Mouse (Mus musculus) heart, embryonic 15.5 days (tissue): Measurements from ENCODE around the gene Snapc4. TPM values are rescaled to one million over a fixed set of nuclear protein-coding genes. Genes with fewer than 3 reads are reported as not detected.
A peak's percentile ranks its signal among the peaks of the same experiment; 100 is the strongest.

Experiments
- ATAC-seq: fragments of 200-750 bp; cut with Nextera tagmentation; replicated peaks from 2 replicates; pipeline ENCODE4 v1.8.0; 2017; ENCODE audit warnings: low read depth, moderate TSS enrichment; ENCODE audit not compliant: insufficient number of reproducible peaks, insufficient read depth, low FRiP score
- H3K27ac ChIP-seq: fragments of 300-500 bp; sonication (generic); 2 replicates; pipeline ENCODE4 v1.5.1; 2015; ENCODE audit warnings: mild to moderate bottlenecking, inconsistent platforms
- H3K27me3 ChIP-seq: fragments of 300-500 bp; sonication (generic); 2 replicates; pipeline ENCODE4 v1.6.1; 2015; ENCODE audit warnings: inconsistent platforms
- H3K36me3 ChIP-seq: fragments of 300-500 bp; sonication (generic); 2 replicates; pipeline ENCODE4 v1.6.1; 2015; ENCODE audit warnings: mild to moderate bottlenecking, inconsistent platforms
- H3K4me1 ChIP-seq: fragments of 300-500 bp; sonication (generic); replicated peaks from 2 replicates; pipeline ENCODE4 v1.6.1; 2015; ENCODE audit warnings: inconsistent platforms
- H3K4me2 ChIP-seq: fragments of 300-500 bp; sonication (generic); 2 replicates; pipeline ENCODE4 v1.6.1; 2015; ENCODE audit warnings: inconsistent platforms, mild to moderate bottlenecking, moderate library complexity
- H3K4me3 ChIP-seq: fragments of 300-500 bp; sonication (generic); 2 replicates; pipeline ENCODE4 v1.5.1; 2015; ENCODE audit warnings: mild to moderate bottlenecking, inconsistent platforms
- H3K9ac ChIP-seq: fragments of 300-500 bp; sonication (generic); 2 replicates; pipeline ENCODE4 v1.6.1; 2015; ENCODE audit warnings: mild to moderate bottlenecking, inconsistent platforms
- H3K9me3 ChIP-seq: fragments of 300-500 bp; sonication (generic); replicated peaks from 2 replicates; pipeline ENCODE4 v1.6.1; 2016; ENCODE audit warnings: inconsistent platforms
- WGBS: fragments of 180-500 bp; shearing (Covaris S2); methylation state at CpG from one replicate; pipeline ENCODE4 v1.1.7; 2015; ENCODE audit warnings: mixed read lengths; 5-methylcytosine and 5-hydroxymethylcytosine counted together
- polyA plus RNA-seq: library from polyadenylated mRNA; unstranded; fragments of >200 nt; fragmentation: Nextera tagmentation; extraction: Ambion mirVana; gene quantifications from 2 replicates; pipeline ENCODE4 v1.2.1, GENCODE M21; 2015

Gene Snapc4
- polyA plus RNA-seq, 1 experiment from 2014 or later = 16.8 TPM

GRCm38 (mm10) chr2:26372396-26372795 is 8.1 kb downstream of the Snapc4 start:
- H3K27me3 ChIP-seq = no peaks in the 10 kb centered on the region
- no peak overlapping the region for H3K27ac ChIP-seq
- no peak overlapping the region for H3K9ac ChIP-seq
- H3K4me3 ChIP-seq = no peak overlapping the region
- 92% methylated on average over 8 of the region's 8 CpGs for WGBS
- H3K9me3 ChIP-seq = no peaks in the 10 kb centered on the region
- H3K36me3 ChIP-seq = peaks cover 92% of the 10 kb centered on the region
- H3K4me2 ChIP-seq = no peak overlapping the region
- H3K4me1 ChIP-seq = no peaks in the 10 kb centered on the region
- no peak for ATAC-seq

- no peak overlapping the region for H3K9ac ChIP-seq
- peaks cover 19% of the 10 kb centered on the region for H3K4me1 ChIP-seq
- H3K4me3 ChIP-seq = no peak overlapping the region
- H3K4me2 ChIP-seq = no peak overlapping the region
- peaks cover 81% of the 10 kb centered on the region for H3K36me3 ChIP-seq
- no peak for ATAC-seq
- H3K9me3 ChIP-seq = no peaks in the 10 kb centered on the region
- H3K27ac ChIP-seq = no peak overlapping the region
- WGBS = 91% methylated on average over 1 of the region's 1 CpGs
- no peaks in the 10 kb centered on the region for H3K27me3 ChIP-seq
These were observed 11.9 kb downstream of the Snapc4 start for GRCm38 (mm10) chr2:26368572-26368971.

DNA sequence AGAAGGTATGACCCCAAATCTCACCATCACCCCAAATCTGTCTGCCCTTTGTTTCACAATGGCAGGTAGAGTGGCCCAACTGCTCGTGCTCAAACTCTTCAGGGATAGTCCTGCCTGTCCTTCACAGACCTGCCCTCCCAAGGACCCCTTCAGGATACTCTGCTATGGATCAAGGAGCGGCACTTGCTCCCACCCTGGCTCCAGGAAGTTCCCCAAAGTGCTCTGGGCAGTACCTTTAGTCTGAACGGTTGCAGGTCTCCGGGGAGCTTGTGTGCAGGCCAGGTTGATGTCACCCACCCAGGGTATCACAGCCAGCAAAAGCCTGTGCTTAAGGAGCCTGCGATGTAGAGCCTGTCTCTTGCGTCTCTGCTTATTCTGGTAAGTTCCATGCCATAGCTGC is 12.5 kb downstream of the Snapc4 start:
- H3K36me3 ChIP-seq = peaks cover 75% of the 10 kb centered on the region
- 89% methylated on average over 6 of the region's 6 CpGs for WGBS

DNA sequence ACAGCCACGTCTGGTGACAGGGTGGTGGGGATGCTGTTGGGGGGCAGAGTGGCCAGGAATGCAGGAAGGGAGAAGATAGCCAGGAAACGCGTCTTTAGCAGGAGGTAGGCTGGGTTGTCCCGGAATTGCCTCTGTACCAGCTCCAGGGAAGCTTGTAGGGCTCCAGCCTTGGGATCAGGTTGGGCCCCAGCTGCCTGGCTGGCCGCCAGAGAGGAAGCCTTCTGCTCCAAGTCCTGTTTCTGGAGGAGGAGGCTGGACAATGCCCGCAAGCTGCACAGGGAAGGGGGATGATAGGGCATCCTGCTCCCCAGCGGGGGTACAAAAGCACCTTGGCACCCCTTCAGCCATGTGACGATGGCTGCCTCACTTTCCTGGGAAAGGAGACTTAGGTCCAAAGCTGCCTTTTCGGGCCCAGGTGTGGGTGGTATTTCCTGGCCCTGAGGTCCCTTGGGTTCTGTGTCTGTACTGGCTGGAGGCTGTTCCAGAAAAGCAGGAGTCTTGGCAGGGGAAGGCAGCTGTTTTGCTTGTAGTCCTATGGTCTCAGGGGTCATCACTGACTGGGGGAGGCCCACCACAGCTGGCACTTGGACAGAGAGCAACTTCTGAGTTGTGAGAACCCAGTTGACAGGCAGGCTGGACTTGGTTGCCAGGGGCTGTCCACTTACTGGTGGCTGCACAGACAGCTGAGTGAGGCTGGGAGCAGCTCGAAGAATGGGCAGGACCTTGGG is 15.6 kb downstream of the Snapc4 start:
- Histone ChIP-seq H3K27me3 (no peaks in the 10 kb centered on the region), H3K4me2 (no peak overlapping the region), H3K36me3 (peaks cover 47% of the 10 kb centered on the region), H3K9me3 (no peaks in the 10 kb centered on the region), H3K4me3 (no peak overlapping the region), H3K9ac (0 out of 2 replicates have a peak overlapping the region, but pooled peaks have one; percentile 1), H3K27ac (peak overlapping the region; percentile 63), H3K4me1 (peaks cover 21% of the 10 kb centered on the region)
- peak; percentile 61 for ATAC-seq
- 40% methylated on average over 10 of the region's 10 CpGs for WGBS

More for the DNA sequence above, 12.5 kb downstream of the Snapc4 start:
- Histone ChIP-seq H3K27me3 (no peaks in the 10 kb centered on the region), H3K4me1 (peaks cover 19% of the 10 kb centered on the region), H3K4me3 (no peak overlapping the region), H3K9me3 (no peaks in the 10 kb centered on the region), H3K4me2 (no peak overlapping the region), H3K27ac (no peak overlapping the region), H3K9ac (no peak overlapping the region)
- ATAC-seq = no peak

- Histone ChIP-seq H3K36me3 (peaks cover 33% of the 10 kb centered on the region), H3K9ac (no peak overlapping the region), H3K4me2 (no peak overlapping the region), H3K4me1 (peaks cover 23% of the 10 kb centered on the region), H3K27ac (no peak overlapping the region), H3K4me3 (no peak overlapping the region), H3K9me3 (no peaks in the 10 kb centered on the region), H3K27me3 (no peaks in the 10 kb centered on the region)
- WGBS = 61% methylated on average over 5 of the region's 5 CpGs
- no peak for ATAC-seq
These were observed 17.0 kb downstream of the Snapc4 start for GRCm38 (mm10) chr2:26363481-26363880.

- Histone ChIP-seq H3K27me3 (no peaks in the 10 kb centered on the region), H3K36me3 (peaks cover 29% of the 10 kb centered on the region), H3K4me1 (peaks cover 23% of the 10 kb centered on the region), H3K9ac (no peak overlapping the region), H3K9me3 (no peaks in the 10 kb centered on the region), H3K27ac (no peak overlapping the region), H3K4me3 (no peak overlapping the region), H3K4me2 (no peak overlapping the region)
- ATAC-seq = no peak
- WGBS = 83% methylated on average over 5 of the region's 5 CpGs
These were observed 17.5 kb downstream of the Snapc4 start for GRCm38 (mm10) chr2:26362991-26363390.

DNA sequence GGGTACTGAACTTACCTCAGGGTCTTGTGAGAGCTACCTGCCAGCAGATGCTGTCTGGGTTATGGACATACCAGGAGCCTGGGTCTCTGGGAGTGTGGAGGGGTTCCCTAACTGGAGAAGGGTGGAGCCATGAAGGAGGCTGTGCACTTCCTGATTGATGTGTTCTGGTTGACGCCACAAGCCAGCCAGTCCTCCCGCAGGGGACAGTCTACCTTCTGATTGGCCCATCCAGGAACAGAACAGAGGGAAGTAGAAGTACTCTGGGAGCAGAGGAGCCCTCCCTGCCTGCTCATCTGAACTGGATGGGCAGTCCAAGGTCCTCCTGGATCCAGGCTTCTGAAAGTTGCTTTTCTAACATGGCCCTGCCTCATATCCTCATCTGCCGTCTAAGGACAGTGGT is 19.7 kb downstream of the Snapc4 start, which contains the start of gene Card9:
TSS of gene Card9 (minus strand) at position 147 of the 400 bp plus-strand sequence.
- Histone ChIP-seq H3K9ac (no peak within 1 kb of the TSS), H3K4me2 (no peak within 1 kb of the TSS), H3K27ac (no peak within 1 kb of the TSS), H3K36me3 (peaks cover 8% of the 10 kb centered on the region), H3K4me1 (peaks cover 23% of the 10 kb centered on the region), H3K27me3 (no peaks in the 10 kb centered on the region), H3K9me3 (no peaks in the 10 kb centered on the region), H3K4me3 (no peak within 1 kb of the TSS)
- no peak for ATAC-seq
- WGBS = 52% methylated on average over 3 of the region's 3 CpGs

DNA sequence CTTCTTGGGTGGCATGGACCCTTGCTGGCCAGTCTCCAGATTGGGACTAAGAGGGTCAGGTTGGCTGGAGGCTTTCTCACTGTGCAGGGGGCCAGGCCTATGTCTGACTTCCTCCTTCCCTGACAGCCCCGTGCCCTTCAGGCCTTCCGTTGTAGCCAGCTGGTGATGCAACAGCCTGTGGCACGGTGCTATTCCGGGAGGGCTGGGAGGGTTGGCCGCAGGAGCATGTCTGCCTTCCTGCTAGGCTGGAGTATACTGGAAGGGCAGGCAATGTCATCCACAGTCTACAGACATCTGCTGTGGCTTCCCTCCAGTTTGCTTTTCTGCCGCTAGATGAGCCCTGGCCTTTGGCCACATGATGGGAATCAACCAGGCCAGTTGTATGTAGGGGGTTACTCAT is 20.5 kb downstream of the Snapc4 start:
- 52% methylated on average over 6 of the region's 6 CpGs for WGBS
- H3K9ac ChIP-seq = no peak overlapping the region
- no peaks in the 10 kb centered on the region for H3K9me3 ChIP-seq
- ATAC-seq = no peak
- peaks cover 6% of the 10 kb centered on the region for H3K36me3 ChIP-seq
- H3K27me3 ChIP-seq = no peaks in the 10 kb centered on the region
- H3K4me1 ChIP-seq = peaks cover 15% of the 10 kb centered on the region
- H3K4me2 ChIP-seq = no peak overlapping the region
- H3K4me3 ChIP-seq = no peak overlapping the region
- no peak overlapping the region for H3K27ac ChIP-seq

GRCm38 (mm10) chr2:26358667-26359320 is 21.7 kb downstream of the Snapc4 start:
- 81% methylated on average over 13 of the region's 13 CpGs for WGBS
- Histone ChIP-seq H3K4me1 (peaks cover 4% of the 10 kb centered on the region; the same call in 1 of the 2 replicates), H3K9me3 (no peaks in the 10 kb centered on the region), H3K27me3 (no peaks in the 10 kb centered on the region), H3K4me3 (no peak overlapping the region), H3K4me2 (no peak overlapping the region), H3K27ac (no peak overlapping the region), H3K36me3 (no peaks in the 10 kb centered on the region), H3K9ac (no peak overlapping the region)
- no peak for ATAC-seq

- no peak overlapping the region for H3K4me2 ChIP-seq
- 56% methylated on average over 15 of the region's 15 CpGs for WGBS
- H3K9me3 ChIP-seq = no peaks in the 10 kb centered on the region
- no peak overlapping the region for H3K9ac ChIP-seq
- H3K27me3 ChIP-seq = no peaks in the 10 kb centered on the region
- H3K36me3 ChIP-seq = no peaks in the 10 kb centered on the region
- H3K4me3 ChIP-seq = no peak overlapping the region
- peaks cover 9% of the 10 kb centered on the region for H3K4me1 ChIP-seq
- no peak overlapping the region for H3K27ac ChIP-seq
- ATAC-seq = no peak
These were observed 23.0 kb downstream of the Snapc4 start for GRCm38 (mm10) chr2:26357484-26357883.

- Histone ChIP-seq H3K27ac (no peak overlapping the region), H3K9ac (no peak overlapping the region), H3K4me3 (no peak overlapping the region), H3K9me3 (no peaks in the 10 kb centered on the region), H3K4me2 (no peak overlapping the region), H3K36me3 (no peaks in the 10 kb centered on the region), H3K4me1 (peaks cover 12% of the 10 kb centered on the region), H3K27me3 (no peaks in the 10 kb centered on the region)
- 70% methylated on average over 7 of the region's 7 CpGs for WGBS
- ATAC-seq = no peak
These were observed 23.8 kb downstream of the Snapc4 start for GRCm38 (mm10) chr2:26356678-26357077.

DNA sequence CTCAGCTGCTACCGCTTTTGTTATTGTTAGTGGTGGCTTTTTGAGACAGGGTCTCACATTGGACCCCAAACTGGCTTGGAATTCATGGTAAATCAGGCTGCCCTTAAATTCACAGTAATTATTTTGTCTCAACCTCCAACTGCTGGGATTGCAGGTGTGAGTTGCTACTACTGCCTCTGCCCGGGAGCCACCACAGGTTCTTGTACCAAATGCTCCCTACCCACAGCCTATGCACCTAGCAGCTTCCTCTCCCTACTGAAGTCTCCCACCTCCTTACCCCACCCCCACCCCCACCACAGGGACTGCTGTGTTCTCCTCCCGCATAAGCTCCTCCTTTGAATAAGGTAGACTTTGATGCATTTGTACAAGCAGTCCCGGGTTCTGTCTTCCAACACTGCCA is 24.2 kb downstream of the Snapc4 start:
- Histone ChIP-seq H3K27me3 (no peaks in the 10 kb centered on the region), H3K4me1 (peaks cover 14% of the 10 kb centered on the region), H3K36me3 (no peaks in the 10 kb centered on the region), H3K4me3 (no peak overlapping the region), H3K4me2 (no peak overlapping the region), H3K27ac (no peak overlapping the region), H3K9me3 (no peaks in the 10 kb centered on the region), H3K9ac (no peak overlapping the region)
- no peak for ATAC-seq
- WGBS = 78% methylated on average over 4 of the region's 4 CpGs
